Mouse (Mus musculus) layer of hippocampus, postnatal 25 days (tissue): ENCODE data around the gene Agrn. TPM values are rescaled to one million over a fixed set of nuclear protein-coding genes. Genes with fewer than 3 reads are reported as not detected.
A peak's percentile ranks its signal among the peaks of the same experiment; 100 is the strongest.
"Not testable (repeated sequence)": the region's sequence is repeated elsewhere in the genome, so short reads cannot be mapped to it uniquely, and the experiment has no call there.

Source experiments
- DNase-seq, 2 experiments: peaks; one replicate each; pipeline ENCODE4 v3.0.0; 2022; ENCODE audit warnings: mixed read lengths in 2 of 2, low spot score in 1 of 2; ENCODE audit errors: extremely low spot score in 1 of 2
- microRNA-seq, 2 experiments: library from miRNA; unstranded; fragments of <30 nt; microRNA quantifications; one replicate each; pipeline ENCODE4 v1.2.0; 2021
- total RNA-seq, 2 experiments: library from RNA; stranded (reverse); gene quantifications; 2 replicates each; pipeline ENCODE4 v1.2.3; 2021

Gene Agrn
- total RNA-seq, 2 experiments from 2014 or later, result 142 to 167 TPM

DNA sequence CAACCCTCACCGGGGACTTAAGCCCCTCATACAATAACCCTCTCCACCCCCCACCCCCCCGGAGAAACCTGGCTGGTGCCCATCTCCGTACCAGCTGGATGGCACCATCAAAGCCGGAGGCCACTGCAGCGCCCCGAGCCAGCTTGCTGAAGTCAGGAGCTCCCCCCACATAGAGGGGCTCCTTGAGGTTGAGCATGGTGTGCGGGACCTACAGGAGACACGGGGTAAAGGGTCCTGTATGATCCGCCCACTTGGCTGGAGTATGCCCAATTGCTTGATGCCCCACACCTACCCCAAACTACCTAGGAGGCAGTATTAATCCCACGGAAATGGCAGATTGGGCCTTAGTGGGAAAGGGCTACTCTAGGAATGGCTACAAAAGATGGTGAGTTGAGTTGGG lies 28.2 kb downstream of the Agrn start:
- peak in 1 of 2 experiments; percentile 4 for DNase-seq

GRCm38 (mm10) chr4:156168611-156169010 lies 28.7 kb downstream of the Agrn start:
- no peak for DNase-seq

DNA sequence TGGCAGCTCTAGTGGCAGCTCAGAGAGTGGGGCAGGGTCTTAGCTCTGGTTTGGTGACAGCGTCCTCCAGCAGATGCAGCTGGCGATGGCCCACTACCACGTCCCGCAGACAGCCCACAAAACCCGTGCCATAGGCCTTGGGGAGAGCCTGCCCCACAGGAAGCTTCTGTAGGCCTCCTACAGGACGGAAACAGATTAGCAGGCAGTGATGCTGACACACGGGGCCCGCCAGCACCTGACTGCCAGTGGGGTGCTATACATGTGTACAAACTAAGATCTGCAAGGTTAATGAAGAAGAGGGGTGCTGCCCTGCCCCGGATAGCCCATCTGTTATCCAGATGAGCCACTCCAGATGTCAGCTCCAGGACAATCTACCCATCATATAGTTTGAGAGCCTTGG lies 30.8 kb downstream of the Agrn start:
- peak in 1 of 2 experiments; percentile 5 for DNase-seq

DNA sequence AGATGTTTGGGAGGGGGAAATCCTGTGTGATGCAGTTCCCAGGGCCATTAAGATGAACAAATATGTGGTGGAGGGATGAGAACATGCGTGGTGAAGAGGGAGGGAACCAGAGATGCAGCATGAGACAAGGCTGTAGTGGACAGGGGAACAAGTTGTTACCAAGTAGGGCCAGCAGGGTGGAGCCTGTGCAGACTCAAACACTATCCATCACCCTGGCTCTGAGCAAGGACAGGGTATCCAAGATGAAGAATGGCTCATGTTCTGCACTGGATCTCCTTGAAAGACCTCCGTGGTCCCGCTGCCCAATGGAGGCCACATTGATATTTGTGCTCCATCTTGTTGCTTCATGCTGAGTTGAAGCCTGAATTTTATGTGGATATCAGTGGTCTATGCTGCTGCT lies 42.5 kb downstream of the Agrn start:
- DNase-seq, result no peak

- not testable (repeated sequence) for DNase-seq
Measured at GRCm38 (mm10) chr4:156150887-156151286, 46.4 kb downstream of the Agrn start.

DNA sequence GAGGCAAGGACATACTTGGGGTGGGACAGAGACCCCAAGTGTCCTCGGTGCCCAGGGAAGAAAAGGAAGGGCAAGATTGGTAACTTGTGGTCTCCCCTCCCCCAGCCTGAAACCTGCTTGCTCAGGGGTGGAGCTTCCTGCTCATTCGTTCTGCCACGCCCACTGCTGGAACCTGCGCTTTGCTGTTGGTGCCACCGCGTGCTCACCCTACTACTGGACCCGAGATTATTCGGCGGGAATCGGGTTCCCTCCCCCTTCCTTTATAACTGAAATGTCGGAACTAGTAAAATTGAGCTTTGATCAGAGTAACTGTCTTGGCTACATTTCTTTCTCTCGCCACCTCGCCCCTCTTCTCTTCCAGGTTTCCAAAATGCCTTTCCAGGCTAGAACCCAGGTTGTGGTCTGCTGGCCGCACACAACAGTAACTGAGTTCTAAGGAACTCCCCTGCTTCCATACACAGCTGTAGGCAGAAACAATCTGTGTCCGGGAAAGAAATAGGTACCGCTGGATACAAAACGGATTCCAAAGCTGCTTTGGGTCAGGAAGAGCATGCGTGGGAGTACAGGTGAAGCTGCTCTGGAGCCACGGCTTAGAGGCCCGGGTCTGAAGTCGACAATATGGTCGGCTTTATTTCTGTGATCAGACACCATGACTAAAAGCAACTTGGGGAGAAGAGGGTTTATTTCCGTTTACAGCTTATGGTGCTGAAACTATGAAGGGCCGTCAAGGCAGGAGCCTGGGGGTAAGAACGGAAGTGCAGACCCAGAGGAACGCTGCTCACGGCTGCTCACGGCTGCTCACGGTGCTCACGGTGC lies 60.8 kb downstream of the Agrn start:
- no peak for DNase-seq

- DNase-seq, result no peak
Measured at GRCm38 (mm10) chr4:156135801-156136200, 61.5 kb downstream of the Agrn start.

- no peak for DNase-seq
Measured at GRCm38 (mm10) chr4:156135112-156135511, 62.2 kb downstream of the Agrn start.

- DNase-seq, result no peak
Measured at GRCm38 (mm10) chr4:156133943-156134605, 63.2 kb downstream of the Agrn start.

DNA sequence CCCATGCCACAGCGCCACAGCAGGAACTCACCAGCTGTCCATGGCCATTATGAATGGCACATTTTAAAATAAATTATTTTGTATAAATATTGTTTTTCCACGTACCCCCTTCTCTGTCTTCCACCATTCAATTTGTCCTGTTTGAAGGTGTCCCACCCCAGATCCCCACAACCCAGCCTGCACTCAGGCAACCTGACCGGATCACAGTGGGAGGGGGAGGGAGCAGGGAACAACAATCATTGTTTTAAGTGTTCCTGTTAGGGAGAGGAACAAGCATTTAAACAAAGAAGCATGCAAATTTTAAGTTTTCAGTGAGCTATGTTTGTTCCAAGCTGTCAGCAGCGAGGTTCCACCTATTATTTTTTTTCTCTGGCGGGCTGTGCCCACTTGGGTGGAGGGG lies 64.0 kb downstream of the Agrn start:
- DNase-seq, result no peak

GRCm38 (mm10) chr4:156130940-156131339 lies 66.3 kb downstream of the Agrn start:
- DNase-seq, result no peak

DNA sequence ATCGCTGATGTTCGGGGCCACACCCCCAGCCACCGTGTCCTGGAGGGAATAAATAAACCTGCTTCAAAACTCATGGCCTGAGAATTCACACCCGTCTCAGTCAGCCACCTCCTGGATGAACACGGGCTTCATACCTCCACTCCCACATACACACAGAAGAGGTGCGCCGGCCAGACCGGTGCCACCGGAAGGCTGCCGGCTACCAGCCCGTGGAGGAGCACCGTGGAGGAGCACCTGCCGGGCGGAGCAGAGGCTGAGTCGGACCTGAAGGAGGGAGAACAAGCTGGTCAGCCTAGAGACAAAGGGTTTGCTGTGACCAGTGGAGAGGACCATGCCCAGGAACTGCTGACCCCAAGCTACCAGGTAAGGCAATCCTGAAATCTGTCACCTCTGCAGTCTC lies 66.9 kb downstream of the Agrn start, which contains the start of gene Rnf223:
Rnf223 (plus strand) TSS at position 78 of the 400 bp plus-strand sequence.
- no peak for DNase-seq

- DNase-seq, result no peak
Measured at GRCm38 (mm10) chr4:156128746-156129145, 68.5 kb downstream of the Agrn start.

- no peak for DNase-seq
Measured at GRCm38 (mm10) chr4:156126841-156127240, 70.4 kb downstream of the Agrn start.

DNA sequence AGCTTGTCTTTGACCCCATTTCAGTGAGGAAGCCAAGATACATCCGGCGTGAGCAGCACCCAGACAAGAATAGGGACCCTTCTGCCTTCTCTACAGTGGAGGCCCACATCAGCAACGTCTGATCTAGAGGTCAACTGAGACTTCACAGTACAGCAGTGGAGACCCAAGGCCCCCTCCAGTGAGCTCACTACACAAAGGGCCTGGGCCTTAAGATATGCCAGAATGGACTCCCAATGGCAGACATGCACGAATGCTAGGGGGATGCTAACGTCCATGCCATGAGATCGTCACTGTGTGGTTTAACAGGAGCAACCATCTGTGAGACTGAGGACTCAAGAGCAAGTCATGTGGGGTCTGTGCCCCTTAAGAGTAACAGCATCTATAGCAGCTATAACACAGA lies 71.9 kb downstream of the Agrn start:
- no peak for DNase-seq

DNA sequence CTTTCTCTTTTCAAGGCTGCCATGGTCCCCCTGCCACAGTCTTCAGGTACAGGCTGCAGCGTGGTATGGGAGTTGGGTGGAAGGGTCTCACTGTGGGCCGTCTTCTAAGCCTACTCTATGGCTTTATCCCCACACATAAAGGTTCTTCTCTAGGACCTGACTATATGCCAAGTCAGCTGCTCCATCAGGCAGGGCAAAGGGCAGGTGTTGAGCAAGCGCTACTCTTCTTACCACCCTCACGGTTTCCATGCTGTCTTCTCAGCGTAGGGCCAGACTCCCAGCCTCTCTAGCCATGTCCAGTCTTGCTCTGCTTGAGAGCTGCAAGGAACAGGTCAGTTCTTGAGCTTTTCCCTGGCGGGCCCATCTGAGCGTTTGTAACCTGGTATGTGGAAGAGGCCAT lies 73.2 kb downstream of the Agrn start:
- DNase-seq, result no peak

Small RNAs within 50 kb of the gene (microRNA-seq; reads per million reads assigned to microRNA genes)
- 5.0 to 5.7 reads per million in 2 experiments for gene Mir7658

Other genes with a start within 250 kb of the Agrn start
- gene C1qtnf12, start 235.2 kb downstream of the Agrn start, total RNA-seq, result 10 to 100 TPM; 16.7 to 17.7 TPM
- gene B3galt6, start 204.8 kb downstream of the Agrn start, total RNA-seq, result 10 to 100 TPM; 10.4 to 11.2 TPM
- 100 to 1,000 TPM; 180 to 193 TPM for gene Sdf4, start 204.6 kb downstream of the Agrn start, total RNA-seq
- gene Tnfrsf4, start 183.6 kb downstream of the Agrn start, total RNA-seq, result 1 to 10 TPM; 1.0 to 2.2 TPM
- not detected for gene Tnfrsf18, start 171.3 kb downstream of the Agrn start, total RNA-seq
- gene Ttll10, start 138.1 kb downstream of the Agrn start, total RNA-seq, result under 1 TPM; 0.12 to 0.31 TPM
- 10 to 100 TPM; 21.6 to 30.3 TPM for gene 9430015G10Rik, start 87.5 kb downstream of the Agrn start, total RNA-seq
- under 1 TPM; 0.59 to 0.89 TPM for gene Rnf223, start 67.0 kb downstream of the Agrn start, total RNA-seq
- gene Isg15, start 3.3 kb upstream of the Agrn start, total RNA-seq, result under 1 TPM in 1 of 2 experiments, not detected in 1; 0.49 TPM
- gene AW011738, start 5.8 kb upstream of the Agrn start, total RNA-seq, result 1 to 10 TPM; 5.4 to 6.9 TPM
- gene Perm1, start 18.4 kb upstream of the Agrn start, total RNA-seq, result under 1 TPM; 0.23 to 0.27 TPM
- 10 to 100 TPM; 37.9 to 45.9 TPM for gene Plekhn1, start 37.4 kb upstream of the Agrn start, total RNA-seq
- 10 to 100 TPM; 60.5 to 66.7 TPM for gene Noc2l, start 38.5 kb upstream of the Agrn start, total RNA-seq
- 1 to 10 TPM; 3.9 to 4.9 TPM for gene Samd11, start 58.2 kb upstream of the Agrn start, total RNA-seq
- not detected for gene Vmn2r-ps159, start 133.6 kb upstream of the Agrn start, total RNA-seq